In genomic region chr7:4502421-4503090, GRCm38 (mm10) we compare ENCODE assay signal across 8 mouse cellular contexts. TPM values are rescaled to one million over a fixed set of nuclear protein-coding genes. Genes with fewer than 3 reads are reported as not detected.
DNase-seq lines count a peak whose midpoint lies in the region; ATAC-seq and TF ChIP-seq lines count a peak whose summit lies in the region.

No protein-coding gene starts in this region.

- ATAC-seq in lung, embryonic 15.5 days (ENCODE audit: borderline replicate concordance, extremely low read depth, low FRiP score, low TSS enrichment), result no peak
- ATAC-seq in stomach, postnatal 0 days (ENCODE audit: low FRiP score, low TSS enrichment), result no peak

- in situ Hi-C loops in CH12.LX (cut with MboI; ENCODE audit: low pct_ligation_motif_present, low pct_unique_long_range_greater_than_20kb, low sequenced_read_pairs), result no loop called here

- peak overlapping the region; percentile 94 for H3K9ac ChIP-seq in CH12.LX (ENCODE audit: insufficient read depth, low read depth)
- peak overlapping the region; percentile 89 for H3K9ac ChIP-seq in lung, embryonic 15.5 days
- no peak overlapping the region for H3K9ac ChIP-seq in stomach, postnatal 0 days (ENCODE audit: low read length)

- DNase-seq in gastrocnemius, postnatal 25 days, result peak; percentile 40
- DNase-seq in gastrocnemius, postnatal 14 days, result no peak
- DNase-seq in CH12.LX (ENCODE audit: extremely low read depth), result peak; percentile 60
- DNase-seq in cerebellum, adult 18-20 months, result peak; percentile 61 to 81
- peak; percentile 42 to 87 for DNase-seq in frontal cortex, postnatal 36 days (ENCODE audit: low spot score in 2 of 2)
- DNase-seq in kidney, postnatal 36 days, result peak; percentile 46 to 78
- no peak for DNase-seq in stomach, postnatal 0 days (ENCODE audit: low spot score)

- TF ChIP-seq CTCF in CH12.LX (conservative IDR thresholded peaks at IDR 0.05 in 1 of 2, IDR thresholded peaks at IDR 0.05 in 1 of 2; ENCODE audit: low read depth in 2 of 2, low read length in 2 of 2), result no peak
- TF ChIP-seq CTCF in stomach, postnatal 0 days (IDR thresholded peaks at IDR 0.05; ENCODE audit: low read depth), result no peak

- peak overlapping the region; percentile 85; the same call in 1 of the 2 replicates for H3K27ac ChIP-seq in CH12.LX (ENCODE audit: insufficient read depth, low read depth)
- peak overlapping the region; percentile 96 for H3K27ac ChIP-seq in lung, embryonic 15.5 days
- H3K27ac ChIP-seq in stomach, postnatal 0 days (replicated peaks), result 0 out of 2 replicates have a peak overlapping the region, but pooled peaks have one; percentile 96

- no peak for TF ChIP-seq EP300 in CH12.LX (IDR thresholded peaks at IDR 0.05; ENCODE audit: low read length)
- TF ChIP-seq EP300 in stomach, postnatal 0 days (optimal IDR thresholded peaks at IDR 0.05), result no peak

- WGBS in lung, embryonic 15.5 days, result 10% methylated on average over 14 of the region's 14 CpGs
- WGBS in stomach, postnatal 0 days, result 9% methylated on average over 14 of the region's 14 CpGs

- peak overlapping the region; percentile 91 for H3K4me2 ChIP-seq in CH12.LX (ENCODE audit: insufficient read depth, low read depth, poor library complexity, severe bottlenecking)
- peak overlapping the region; percentile 76 for H3K4me2 ChIP-seq in lung, embryonic 15.5 days
- peak overlapping the region; percentile 72 for H3K4me2 ChIP-seq in stomach, postnatal 0 days (replicated peaks; ENCODE audit: low read depth)

- H3K9me3 ChIP-seq in CH12.LX (replicated peaks; ENCODE audit: low read length), result no peaks in the 10 kb centered on the region
- H3K9me3 ChIP-seq in lung, embryonic 15.5 days, result no peaks in the 10 kb centered on the region
- H3K9me3 ChIP-seq in stomach, postnatal 0 days (ENCODE audit: control insufficient read depth, low read length), result no peaks in the 10 kb centered on the region

- no peaks in the 10 kb centered on the region for H3K27me3 ChIP-seq in CH12.LX (replicated peaks)
- H3K27me3 ChIP-seq in lung, embryonic 15.5 days, result no peaks in the 10 kb centered on the region
- no peaks in the 10 kb centered on the region for H3K27me3 ChIP-seq in stomach, postnatal 0 days (ENCODE audit: control insufficient read depth, insufficient read depth, low read length)

- H3K4me1 ChIP-seq in CH12.LX (ENCODE audit: control insufficient read depth in 1 of 2, insufficient read depth in 2 of 2), result peaks cover 40 to 62% of the 10 kb centered on the region in 2 experiments
- peaks cover 32% of the 10 kb centered on the region for H3K4me1 ChIP-seq in lung, embryonic 15.5 days
- peaks cover 8% of the 10 kb centered on the region for H3K4me1 ChIP-seq in stomach, postnatal 0 days (replicated peaks; ENCODE audit: control insufficient read depth, insufficient read depth)

- intact Hi-C loops in gastrocnemius, postnatal 14 days (cut with DNase I; ENCODE audit: low total_unique reads), result no loop called here

- dilution Hi-C loops in CH12.LX (cut with MboI; ENCODE audit: extremely low pct_ligation_motif_present, extremely low pct_unique_long_range_greater_than_20kb, low sequenced_read_pairs), result no loop called here

- H3K36me3 ChIP-seq in CH12.LX (replicated peaks in 1 of 2; ENCODE audit: control insufficient read depth in 1 of 2, insufficient read depth in 1 of 2, low read length in 1 of 2), result peaks cover 0 to 23% of the 10 kb centered on the region in 2 experiments
- H3K36me3 ChIP-seq in lung, embryonic 15.5 days, result no peaks in the 10 kb centered on the region
- no peaks in the 10 kb centered on the region for H3K36me3 ChIP-seq in stomach, postnatal 0 days (ENCODE audit: control insufficient read depth, insufficient read depth, low read length)

- peaks cover 38% of the 10 kb centered on the region for H3K79me2 ChIP-seq in CH12.LX (replicated peaks; ENCODE audit: control insufficient read depth, extremely low read depth, insufficient read depth, poor library complexity, severe bottlenecking)

- TF ChIP-seq POLR2A in CH12.LX (IDR thresholded peaks at IDR 0.05; ENCODE audit: low read depth, low read length), result no peak

- TF ChIP-seq RAD21 in CH12.LX (IDR thresholded peaks at IDR 0.05; ENCODE audit: low read depth, low read length), result no peak

- H3K4me3 ChIP-seq in CH12.LX (replicated peaks in 1 of 3; ENCODE audit: low read depth in 2 of 3, low read length in 2 of 3, poor library complexity in 1 of 3), result peak overlapping the region; percentile 69 to 99 (median 99)
- peak overlapping the region; percentile 95 for H3K4me3 ChIP-seq in lung, embryonic 15.5 days
- H3K4me3 ChIP-seq in stomach, postnatal 0 days (ENCODE audit: low read depth, low read length), result peak overlapping the region; percentile 87

TF ChIP-seq in CH12.LX, 34 proteins besides CTCF, POLR2A, EP300 and RAD21:
- 0 out of 2 replicates have a peak, but pooled peaks have one; percentile 13 for TF ChIP-seq ZMIZ1 (IDR thresholded peaks at IDR 0.05; ENCODE audit: low read depth, low read length)
- TF ChIP-seq TCF12 (IDR thresholded peaks at IDR 0.05; ENCODE audit: low read depth, low read length), result no peak
- peak; percentile 85 for TF ChIP-seq HCFC1 (IDR thresholded peaks at IDR 0.05; ENCODE audit: low read depth, low read length)

RNA-seq across cellular contexts. Expression of gene Ppp1r12c, which starts 1.1 kb away (rescaled TPM):
- total RNA-seq in gastrocnemius, postnatal 25 days (2021), result 10 to 100 TPM; 20.6 to 22.3 TPM
- total RNA-seq in gastrocnemius, postnatal 14 days (2021), result 10 to 100 TPM; 25.3 to 36.8 TPM
- total RNA-seq in CH12.LX (2012; rRNA removed) (55.8 and 60.5 TPM in 2 replicates), CH12.LX (2014; rRNA removed) (71.0 and 78.1 TPM in 2 replicates)
- 103 and 112 TPM in 2 replicates for polyA plus RNA-seq in CH12.LX (2012; ENCODE audit: insufficient read length, low read depth)
- 41.6 and 49.0 TPM in 2 replicates for polyA plus RNA-seq in lung, embryonic 15.5 days (2015; fragmentation: Nextera tagmentation; extraction: Ambion mirVana)
- polyA plus RNA-seq in stomach, postnatal 0 days (2015; fragmentation: Nextera tagmentation; extraction: Ambion mirVana), result 39.5 and 44.4 TPM in 2 replicates

RNA-seq across cellular contexts. Expression of gene Tnnt1, which starts 13.6 kb away (rescaled TPM):
- total RNA-seq in gastrocnemius, postnatal 25 days (2021), result 100 to 1,000 TPM; 151 to 768 TPM
- 100 to 1,000 TPM; 355 to 658 TPM for total RNA-seq in gastrocnemius, postnatal 14 days (2021)
- 0.25 and 0.30 TPM in 2 replicates for total RNA-seq in CH12.LX (2012; rRNA removed)
- 0.53 TPM in 1 of 2 replicates, not detected in the other for total RNA-seq in CH12.LX (2014; rRNA removed)
- 0.36 and 0.76 TPM in 2 replicates for polyA plus RNA-seq in CH12.LX (2012; ENCODE audit: insufficient read length, low read depth)
- 13.4 and 23.1 TPM in 2 replicates for polyA plus RNA-seq in lung, embryonic 15.5 days (2015; fragmentation: Nextera tagmentation; extraction: Ambion mirVana)
- 15.5 and 16.5 TPM in 2 replicates for polyA plus RNA-seq in stomach, postnatal 0 days (2015; fragmentation: Nextera tagmentation; extraction: Ambion mirVana)

RNA-seq across cellular contexts. Expression of gene Tnni3, which starts 21.5 kb away (rescaled TPM):
- total RNA-seq in gastrocnemius, postnatal 25 days (2021), result under 1 TPM in 1 of 2 experiments, not detected in 1; 0.29 TPM
- total RNA-seq in gastrocnemius, postnatal 14 days (2021), result 1 to 10 TPM in 1 of 2 experiments, under 1 TPM in 1; 0.75 to 1.7 TPM
- total RNA-seq in CH12.LX (2012; rRNA removed), result 0.51 and 0.59 TPM in 2 replicates
- total RNA-seq in CH12.LX (2014; rRNA removed), result 0.64 TPM in 1 of 2 replicates, not detected in the other
- polyA plus RNA-seq in CH12.LX (2012; ENCODE audit: insufficient read length, low read depth), result 1.6 and 2.0 TPM in 2 replicates
- 79.8 and 114 TPM in 2 replicates for polyA plus RNA-seq in lung, embryonic 15.5 days (2015; fragmentation: Nextera tagmentation; extraction: Ambion mirVana)
- polyA plus RNA-seq in stomach, postnatal 0 days (2015; fragmentation: Nextera tagmentation; extraction: Ambion mirVana), result 24.4 and 30.4 TPM in 2 replicates

RNA-seq across cellular contexts. Expression of gene Dnaaf3, which starts 29.7 kb away (rescaled TPM):
- not detected for total RNA-seq in gastrocnemius, postnatal 25 days (2021)
- total RNA-seq in gastrocnemius, postnatal 14 days (2021), result under 1 TPM; 0.08 to 0.20 TPM
- 0.46 and 0.59 TPM in 2 replicates for total RNA-seq in CH12.LX (2012; rRNA removed)
- total RNA-seq in CH12.LX (2014; rRNA removed), result 0.16 TPM in 1 of 2 replicates, not detected in the other
- polyA plus RNA-seq in CH12.LX (2012; ENCODE audit: insufficient read length, low read depth), result 0.83 and 1.1 TPM in 2 replicates
- polyA plus RNA-seq in lung, embryonic 15.5 days (2015; fragmentation: Nextera tagmentation; extraction: Ambion mirVana), result 2.9 and 3.2 TPM in 2 replicates
- polyA plus RNA-seq in stomach, postnatal 0 days (2015; fragmentation: Nextera tagmentation; extraction: Ambion mirVana), result 0.89 and 0.98 TPM in 2 replicates

RNA-seq across cellular contexts. Expression of gene Eps8l1, which starts 42.1 kb away (rescaled TPM):
- total RNA-seq in gastrocnemius, postnatal 25 days (2021), result 1 to 10 TPM; 1.5 to 2.2 TPM
- 1 to 10 TPM; 1.6 to 2.2 TPM for total RNA-seq in gastrocnemius, postnatal 14 days (2021)
- total RNA-seq in CH12.LX (2012; rRNA removed) (5.8 and 6.0 TPM in 2 replicates), CH12.LX (2014; rRNA removed) (4.2 and 5.4 TPM in 2 replicates)
- polyA plus RNA-seq in CH12.LX (2012; ENCODE audit: insufficient read length, low read depth), result 8.4 and 11.3 TPM in 2 replicates
- 14.1 and 15.5 TPM in 2 replicates for polyA plus RNA-seq in lung, embryonic 15.5 days (2015; fragmentation: Nextera tagmentation; extraction: Ambion mirVana)
- polyA plus RNA-seq in stomach, postnatal 0 days (2015; fragmentation: Nextera tagmentation; extraction: Ambion mirVana), result 25.2 and 33.3 TPM in 2 replicates

Comparison
In these comparisons a context has a peak if more than half of its experiments do, and no peak if none do; other contexts are left out.
1. DNase-seq: peak in gastrocnemius, postnatal 25 days (single experiment), CH12.LX (single experiment), cerebellum, adult 18-20 months (2 of 2), frontal cortex, postnatal 36 days (2 of 2) and kidney, postnatal 36 days (2 of 2); none in gastrocnemius, postnatal 14 days (single experiment) and stomach, postnatal 0 days (single experiment).
2. RNA of gene Tnnt1, which starts 13.6 kb away (total RNA-seq): 151 to 768 TPM in gastrocnemius, postnatal 25 days and 355 to 658 TPM in gastrocnemius, postnatal 14 days; 0.25 to 0.53 TPM in CH12.LX; every median in the first group is over 10 times any median in the second.
3. Peak in every context shown above with its lines, with median percentiles within 50 percentile points of each other: H3K27ac ChIP-seq, H3K4me2 ChIP-seq and H3K4me3 ChIP-seq.